Mouse (Mus musculus): ENCODE results near the gene Hspb6. TPM values are rescaled to one million over a fixed set of nuclear protein-coding genes. Genes with fewer than 3 reads are reported as not detected.

Hspb6 gene
- polyA plus RNA-seq, 1 experiment from 2014 or later = 6.9 TPM

DNA sequence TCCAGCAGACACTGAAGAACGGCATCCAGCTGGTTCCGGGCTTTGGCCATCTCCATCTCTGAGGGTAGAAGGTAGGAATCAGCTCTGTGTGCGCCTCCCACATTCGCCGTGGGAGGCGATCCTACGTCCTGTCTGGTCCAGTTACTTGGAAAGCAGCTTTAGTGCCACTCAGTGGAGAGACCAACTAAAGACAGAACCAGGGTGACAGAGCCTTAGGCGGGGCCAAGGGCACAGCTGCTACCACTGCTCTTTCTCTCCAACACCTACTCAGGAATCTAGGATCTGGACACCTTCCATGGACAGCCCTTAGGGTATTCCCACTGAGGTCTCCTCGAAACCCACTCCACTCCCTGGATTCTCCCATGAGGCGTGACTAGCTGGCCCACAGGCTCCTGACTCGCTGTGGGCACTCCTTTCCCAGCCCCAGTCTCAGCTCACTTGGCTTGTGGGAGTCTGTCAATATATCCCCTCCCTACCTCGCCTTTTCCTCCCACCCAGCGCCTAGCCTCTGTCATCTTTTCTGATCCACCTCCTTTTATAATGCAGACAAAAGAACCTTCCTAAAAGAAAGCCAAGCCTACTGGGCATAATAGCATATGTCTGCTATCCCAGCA lies 6.0 kb downstream of the Hspb6 start:
- no peaks in the 10 kb centered on the region for H3K9me3 ChIP-seq (ENCODE audit: control insufficient read depth, low read length)
- no peak for DNase-seq (ENCODE audit: low spot score)
- H3K4me3 ChIP-seq (ENCODE audit: low read depth, low read length) = peak overlapping the region; percentile 39; the same call in 1 of the 2 replicates
- H3K9ac ChIP-seq (ENCODE audit: low read length) = no peak overlapping the region
- H3K4me1 ChIP-seq (ENCODE audit: control insufficient read depth, insufficient read depth, low read length) = peaks cover 11% of the 10 kb centered on the region
- peaks cover 8% of the 10 kb centered on the region; the same call in 1 of the 2 replicates for H3K36me3 ChIP-seq (ENCODE audit: control insufficient read depth, insufficient read depth, low read length)
- no peaks in the 10 kb centered on the region for H3K27me3 ChIP-seq (ENCODE audit: control insufficient read depth, insufficient read depth, low read length)
- H3K4me2 ChIP-seq (ENCODE audit: low read depth, severe bottlenecking) = no peak overlapping the region
- no peak for ATAC-seq (ENCODE audit: insufficient number of reproducible peaks, low FRiP score, low TSS enrichment, low read depth)
- H3K27ac ChIP-seq (replicated peaks; ENCODE audit: low read depth, low read length) = no peak overlapping the region
- 87% methylated on average over 13 of the region's 13 CpGs for WGBS

- Histone ChIP-seq H3K27ac (replicated peaks; ENCODE audit: low read depth, low read length) (no peak overlapping the region), H3K4me1 (ENCODE audit: control insufficient read depth, insufficient read depth, low read length) (peaks cover 6% of the 10 kb centered on the region), H3K9me3 (ENCODE audit: control insufficient read depth, low read length) (no peaks in the 10 kb centered on the region), H3K4me3 (ENCODE audit: low read depth, low read length) (peak overlapping the region; percentile 39), H3K9ac (ENCODE audit: low read length) (peak overlapping the region; percentile 62), H3K36me3 (ENCODE audit: control insufficient read depth, insufficient read depth, low read length) (peaks cover 8% of the 10 kb centered on the region; the same call in 1 of the 2 replicates), H3K27me3 (ENCODE audit: control insufficient read depth, insufficient read depth, low read length) (no peaks in the 10 kb centered on the region), H3K4me2 (ENCODE audit: low read depth, severe bottlenecking) (peak overlapping the region; percentile 76)
- ATAC-seq (ENCODE audit: insufficient number of reproducible peaks, low FRiP score, low TSS enrichment, low read depth) (no peak), DNase-seq (ENCODE audit: low spot score) (no peak)
- WGBS = 17% methylated on average over 12 of the region's 12 CpGs
Observed at GRCm38 (mm10) chr7:30558656-30559442, 6.9 kb downstream of the Hspb6 start.

DNA sequence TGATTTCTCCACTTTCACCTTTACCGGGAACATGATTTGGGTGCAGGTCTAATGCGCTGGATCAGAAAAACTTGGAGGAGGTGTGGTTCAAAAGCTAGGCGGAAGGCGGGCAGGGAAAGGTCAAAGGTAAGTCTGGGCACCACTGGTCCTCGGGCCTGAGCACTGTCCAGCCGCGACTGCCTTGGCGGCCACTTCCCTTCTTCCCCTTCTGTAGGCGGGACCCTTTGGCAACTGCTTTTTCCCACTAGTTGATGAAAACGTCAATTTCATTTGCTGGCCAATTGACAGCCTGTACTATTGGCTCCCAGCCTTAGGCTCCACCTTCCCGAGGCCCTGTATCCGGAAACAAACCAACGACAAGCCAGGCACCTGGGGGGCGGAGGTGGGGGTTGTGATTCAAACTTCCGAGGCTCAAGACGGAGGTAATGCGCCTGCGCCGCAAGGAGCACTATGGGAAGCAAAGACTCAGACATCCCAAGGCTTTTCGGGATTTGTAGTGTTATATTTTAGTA lies 7.5 kb downstream of the Hspb6 start, which contains the start of gene Lin37:
Gene Lin37, minus strand, starts transcription at position 396 of the 512 bp plus-strand sequence.
- under 1% methylated on average over 20 of the region's 20 CpGs for WGBS

DNA sequence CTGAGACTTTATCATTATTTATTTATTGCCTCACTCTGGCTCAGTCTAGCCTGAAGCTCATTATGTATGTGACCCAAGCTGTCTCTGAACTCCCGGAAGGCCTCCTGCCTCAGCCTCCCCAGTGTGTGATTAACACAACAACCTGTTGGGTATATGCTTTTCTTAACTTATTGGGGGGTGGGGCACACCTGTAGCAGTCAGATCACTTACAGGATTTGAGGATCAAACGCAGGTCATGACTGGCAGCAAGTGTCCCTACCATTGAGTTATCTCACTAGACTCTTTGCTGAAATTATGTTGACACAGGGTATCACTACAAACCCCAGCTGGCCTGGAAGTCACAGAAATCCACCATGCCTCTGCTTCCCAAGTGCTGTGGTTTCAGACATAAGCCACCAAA lies 8.3 kb downstream of the Hspb6 start:
- H3K9ac ChIP-seq (ENCODE audit: low read length) = peak overlapping the region; percentile 24; the same call in 1 of the 2 replicates
- 72% methylated on average over 2 of the region's 2 CpGs for WGBS
- H3K27me3 ChIP-seq (ENCODE audit: control insufficient read depth, insufficient read depth, low read length) = no peaks in the 10 kb centered on the region
- H3K4me3 ChIP-seq (ENCODE audit: low read depth, low read length) = no peak overlapping the region
- ATAC-seq (ENCODE audit: insufficient number of reproducible peaks, low FRiP score, low TSS enrichment, low read depth) (no peak), DNase-seq (ENCODE audit: low spot score) (no peak)
- peaks cover 8% of the 10 kb centered on the region; the same call in 1 of the 2 replicates for H3K36me3 ChIP-seq (ENCODE audit: control insufficient read depth, insufficient read depth, low read length)
- no peak overlapping the region for H3K4me2 ChIP-seq (ENCODE audit: low read depth, severe bottlenecking)
- H3K4me1 ChIP-seq (ENCODE audit: control insufficient read depth, insufficient read depth, low read length) = peaks cover 11% of the 10 kb centered on the region
- H3K27ac ChIP-seq (replicated peaks; ENCODE audit: low read depth, low read length) = no peak overlapping the region
- H3K9me3 ChIP-seq (ENCODE audit: control insufficient read depth, low read length) = no peaks in the 10 kb centered on the region

More for the DNA sequence above, 7.5 kb downstream of the Hspb6 start, which contains the start of gene Lin37:
- ATAC-seq (ENCODE audit: insufficient number of reproducible peaks, low FRiP score, low TSS enrichment, low read depth) = peak; percentile 78
- H3K27ac ChIP-seq (replicated peaks; ENCODE audit: low read depth, low read length) = no peak within 1 kb of the TSS
- peaks cover 8% of the 10 kb centered on the region; the same call in 1 of the 2 replicates for H3K36me3 ChIP-seq (ENCODE audit: control insufficient read depth, insufficient read depth, low read length)
- peaks cover 11% of the 10 kb centered on the region for H3K4me1 ChIP-seq (ENCODE audit: control insufficient read depth, insufficient read depth, low read length)
- peak within 1 kb of the TSS; percentile 76 for H3K4me2 ChIP-seq (ENCODE audit: low read depth, severe bottlenecking)
- peak within 1 kb of the TSS; percentile 39 for H3K4me3 ChIP-seq (ENCODE audit: low read depth, low read length)
- H3K9ac ChIP-seq (ENCODE audit: low read length) = peak within 1 kb of the TSS; percentile 62
- peak; percentile 94 for DNase-seq (ENCODE audit: low spot score)
- no peaks in the 10 kb centered on the region for H3K9me3 ChIP-seq (ENCODE audit: control insufficient read depth, low read length)
- H3K27me3 ChIP-seq (ENCODE audit: control insufficient read depth, insufficient read depth, low read length) = no peaks in the 10 kb centered on the region

GRCm38 (mm10) chr7:30562526-30563116 lies 10.6 kb downstream of the Hspb6 start:
- H3K9me3 ChIP-seq (ENCODE audit: control insufficient read depth, low read length) = no peaks in the 10 kb centered on the region
- peaks cover 3% of the 10 kb centered on the region; the same call in 1 of the 2 replicates for H3K36me3 ChIP-seq (ENCODE audit: control insufficient read depth, insufficient read depth, low read length)
- H3K4me1 ChIP-seq (ENCODE audit: control insufficient read depth, insufficient read depth, low read length) = peaks cover 11% of the 10 kb centered on the region
- H3K9ac ChIP-seq (ENCODE audit: low read length) = peak overlapping the region; percentile 44
- WGBS = 3% methylated on average over 27 of the region's 27 CpGs
- H3K27ac ChIP-seq (replicated peaks; ENCODE audit: low read depth, low read length) = peak overlapping the region; percentile 92; the same call in 1 of the 2 replicates
- H3K27me3 ChIP-seq (ENCODE audit: control insufficient read depth, insufficient read depth, low read length) = no peaks in the 10 kb centered on the region
- no peak; the same call in 1 of the 2 replicates for ATAC-seq (ENCODE audit: insufficient number of reproducible peaks, low FRiP score, low TSS enrichment, low read depth)
- peak overlapping the region; percentile 53 for H3K4me2 ChIP-seq (ENCODE audit: low read depth, severe bottlenecking)
- H3K4me3 ChIP-seq (ENCODE audit: low read depth, low read length) = peak overlapping the region; percentile 71
- DNase-seq (ENCODE audit: low spot score) = no peak

DNA sequence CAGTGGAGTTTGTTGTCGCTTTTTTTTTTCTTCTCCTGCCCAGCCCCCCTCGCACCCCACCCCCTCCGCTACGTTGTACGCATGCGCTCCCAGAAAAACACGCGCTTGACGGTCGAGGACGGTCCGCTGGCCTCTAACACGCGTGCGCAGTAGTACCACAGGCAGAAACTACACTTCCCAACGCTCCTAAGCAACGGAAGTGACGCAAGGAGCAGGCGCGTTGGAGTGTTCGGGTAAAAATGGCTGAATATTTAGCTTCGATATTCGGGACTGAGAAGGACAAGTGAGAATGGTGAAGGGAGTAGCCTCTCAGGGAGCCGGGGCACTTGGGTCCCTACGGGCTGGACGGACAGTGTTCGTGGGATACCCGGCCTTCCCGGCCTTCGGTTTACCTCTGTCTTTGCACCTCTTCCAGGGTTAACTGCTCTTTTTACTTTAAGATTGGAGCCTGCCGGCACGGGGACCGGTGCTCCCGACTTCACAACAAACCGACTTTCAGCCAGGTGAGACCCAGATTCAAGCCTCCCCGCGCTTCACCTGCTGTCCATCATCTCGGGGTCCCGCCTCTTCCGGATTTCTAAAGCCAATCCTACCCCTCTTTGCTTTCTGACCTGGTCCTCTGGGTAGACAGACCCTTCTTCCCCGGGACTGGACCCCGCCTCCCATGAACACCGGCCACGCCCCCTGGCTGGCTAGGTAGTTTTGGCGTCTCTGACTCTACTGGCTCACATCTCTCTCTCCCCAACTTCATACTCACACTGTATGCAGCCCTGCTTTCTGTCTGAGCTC lies 11.3 kb downstream of the Hspb6 start, which contains the start of the genes U2af1l4, Gm49396 and Psenen:
Gene U2af1l4, plus strand, starts transcription at position 185 of the 789 bp plus-strand sequence.
Gene Gm49396, plus strand, starts transcription at position 228 of the 789 bp plus-strand sequence.
Gene Psenen, minus strand, starts transcription at position 511 of the 789 bp plus-strand sequence.
- H3K4me1 ChIP-seq (ENCODE audit: control insufficient read depth, insufficient read depth, low read length) = peaks cover 10% of the 10 kb centered on the region
- H3K4me2 ChIP-seq (ENCODE audit: low read depth, severe bottlenecking) = peak within 1 kb of the TSS; percentile 53
- peak; percentile 96 for DNase-seq (ENCODE audit: low spot score)
- H3K9me3 ChIP-seq (ENCODE audit: control insufficient read depth, low read length) = no peaks in the 10 kb centered on the region
- peak within 1 kb of the TSS; percentile 92 for H3K27ac ChIP-seq (replicated peaks; ENCODE audit: low read depth, low read length)
- WGBS = under 1% methylated on average over 45 of the region's 45 CpGs
- H3K9ac ChIP-seq (ENCODE audit: low read length) = peak within 1 kb of the TSS; percentile 81
- no peaks in the 10 kb centered on the region for H3K27me3 ChIP-seq (ENCODE audit: control insufficient read depth, insufficient read depth, low read length)
- H3K36me3 ChIP-seq (ENCODE audit: control insufficient read depth, insufficient read depth, low read length) = peaks cover 6% of the 10 kb centered on the region; the same call in 1 of the 2 replicates
- peak within 1 kb of the TSS; percentile 71 for H3K4me3 ChIP-seq (ENCODE audit: low read depth, low read length)
- ATAC-seq (ENCODE audit: insufficient number of reproducible peaks, low FRiP score, low TSS enrichment, low read depth) = peak; percentile 84

- H3K4me3 ChIP-seq (ENCODE audit: low read depth, low read length) = peak overlapping the region; percentile 71
- H3K4me1 ChIP-seq (ENCODE audit: control insufficient read depth, insufficient read depth, low read length) = peaks cover 6% of the 10 kb centered on the region
- H3K4me2 ChIP-seq (ENCODE audit: low read depth, severe bottlenecking) = peak overlapping the region; percentile 53
- H3K9me3 ChIP-seq (ENCODE audit: control insufficient read depth, low read length) = no peaks in the 10 kb centered on the region
- WGBS = 25% methylated on average over 6 of the region's 6 CpGs
- ATAC-seq (ENCODE audit: insufficient number of reproducible peaks, low FRiP score, low TSS enrichment, low read depth) (no peak; the same call in 1 of the 2 replicates), DNase-seq (ENCODE audit: low spot score) (no peak)
- peak overlapping the region; percentile 81; the same call in 1 of the 2 replicates for H3K9ac ChIP-seq (ENCODE audit: low read length)
- H3K27me3 ChIP-seq (ENCODE audit: control insufficient read depth, insufficient read depth, low read length) = no peaks in the 10 kb centered on the region
- peak overlapping the region; percentile 92; the same call in 1 of the 2 replicates for H3K27ac ChIP-seq (replicated peaks; ENCODE audit: low read depth, low read length)
- peaks cover 8% of the 10 kb centered on the region; the same call in 1 of the 2 replicates for H3K36me3 ChIP-seq (ENCODE audit: control insufficient read depth, insufficient read depth, low read length)
Observed at GRCm38 (mm10) chr7:30563906-30564280, 11.9 kb downstream of the Hspb6 start.
